Mouse (Mus musculus) spleen, adult 12 weeks (tissue): ENCODE results near the gene Pdilt.
"Not testable (repeated sequence)": the region's sequence is repeated elsewhere in the genome, so short reads cannot be mapped to it uniquely, and the experiment has no call there.

Experiments used
- DNase-seq: peaks from one replicate; pipeline ENCODE4 v3.0.0; 2022; ENCODE audit warnings: low spot score

The Pdilt gene

DNA sequence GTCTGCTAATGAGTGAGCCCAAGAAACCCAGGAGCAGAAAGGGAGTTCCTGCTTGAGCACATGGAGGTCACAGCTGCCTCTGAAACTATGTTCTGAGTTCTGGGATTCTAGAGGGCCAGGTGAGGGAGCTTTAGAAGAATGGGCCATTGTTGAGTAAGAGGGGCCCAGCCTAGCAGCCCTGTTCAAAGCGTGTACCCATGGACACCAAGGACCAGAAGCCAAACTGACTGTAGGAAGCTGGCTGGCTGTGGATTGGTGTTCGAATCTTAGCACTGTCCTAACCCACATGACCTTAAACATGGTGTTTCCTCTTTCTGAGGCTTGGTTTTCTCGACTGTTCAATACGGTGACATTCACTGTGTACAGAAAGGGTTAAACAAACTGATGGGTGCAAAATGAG lies at the start of gene Pdilt:
Pdilt (minus strand) TSS at position 101 of the 400 bp plus-strand sequence.
- DNase-seq, result no peak

GRCm38 (mm10) chr7:119562476-119562875 lies 39.2 kb upstream of the Pdilt start:
- DNase-seq, result not testable (repeated sequence)

DNA sequence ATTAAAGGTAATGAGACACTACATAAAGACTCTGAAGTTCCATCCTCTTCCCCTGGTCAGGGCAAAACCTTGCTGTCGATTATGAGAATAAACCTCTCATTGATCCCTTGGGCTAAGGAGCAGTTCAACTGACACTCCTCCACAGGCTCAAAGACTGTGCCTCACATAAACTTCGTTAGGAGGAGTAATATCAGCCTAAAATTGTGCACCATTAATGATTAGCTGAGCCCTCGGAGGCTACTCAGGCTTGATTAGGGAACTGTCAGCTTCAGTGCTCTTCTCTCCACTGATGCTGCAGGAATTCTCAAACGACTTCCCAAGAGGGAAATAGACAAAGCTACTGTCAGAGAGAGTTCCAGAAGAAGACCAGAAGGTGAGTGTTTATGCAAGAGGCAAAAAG lies 38.2 kb upstream of the Pdilt start:
- no peak for DNase-seq

DNA sequence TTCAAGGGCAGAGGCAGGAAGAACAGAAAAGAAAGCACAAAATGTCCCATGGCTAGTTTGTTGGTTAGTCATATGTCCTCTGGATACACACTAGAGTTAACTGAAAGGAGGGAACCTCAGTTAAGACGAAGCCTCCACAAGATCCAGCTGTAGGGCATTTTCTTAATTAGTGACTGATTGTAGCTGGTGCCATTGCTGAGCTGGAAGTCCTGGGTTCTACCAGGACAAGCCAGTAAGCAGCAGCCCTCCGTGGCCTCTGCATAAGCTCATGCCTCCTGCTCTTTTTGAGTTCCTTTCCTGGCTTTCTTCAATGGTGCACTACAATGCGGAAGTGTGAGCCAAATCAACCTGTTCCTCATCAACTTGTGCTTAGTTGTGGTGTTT lies 37.2 kb upstream of the Pdilt start:
- DNase-seq, result no peak

GRCm38 (mm10) chr7:119559789-119560451 lies 36.6 kb upstream of the Pdilt start:
- no peak for DNase-seq

DNA sequence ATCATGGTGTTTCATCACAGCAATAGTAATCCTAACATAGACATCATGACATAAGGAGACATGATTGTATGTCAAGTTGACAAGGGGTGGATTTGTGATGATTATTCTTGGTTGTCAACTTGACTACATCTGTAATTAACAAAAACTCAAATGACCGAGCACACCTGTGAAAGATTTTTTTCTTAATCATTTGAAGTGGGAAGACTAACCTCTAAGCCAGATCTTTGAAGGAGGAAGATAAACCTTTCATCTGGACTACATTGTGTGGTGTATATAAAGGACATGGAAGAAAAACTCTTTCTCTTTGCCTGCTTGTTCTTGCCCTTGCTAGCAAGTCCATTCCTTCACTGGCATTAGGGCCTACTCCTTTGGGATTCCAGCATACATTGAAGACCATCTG lies 30.8 kb upstream of the Pdilt start, which contains the start of gene Acsm2:
Acsm2 (plus strand) TSS at position 301 of the 400 bp plus-strand sequence.
- no peak for DNase-seq

DNA sequence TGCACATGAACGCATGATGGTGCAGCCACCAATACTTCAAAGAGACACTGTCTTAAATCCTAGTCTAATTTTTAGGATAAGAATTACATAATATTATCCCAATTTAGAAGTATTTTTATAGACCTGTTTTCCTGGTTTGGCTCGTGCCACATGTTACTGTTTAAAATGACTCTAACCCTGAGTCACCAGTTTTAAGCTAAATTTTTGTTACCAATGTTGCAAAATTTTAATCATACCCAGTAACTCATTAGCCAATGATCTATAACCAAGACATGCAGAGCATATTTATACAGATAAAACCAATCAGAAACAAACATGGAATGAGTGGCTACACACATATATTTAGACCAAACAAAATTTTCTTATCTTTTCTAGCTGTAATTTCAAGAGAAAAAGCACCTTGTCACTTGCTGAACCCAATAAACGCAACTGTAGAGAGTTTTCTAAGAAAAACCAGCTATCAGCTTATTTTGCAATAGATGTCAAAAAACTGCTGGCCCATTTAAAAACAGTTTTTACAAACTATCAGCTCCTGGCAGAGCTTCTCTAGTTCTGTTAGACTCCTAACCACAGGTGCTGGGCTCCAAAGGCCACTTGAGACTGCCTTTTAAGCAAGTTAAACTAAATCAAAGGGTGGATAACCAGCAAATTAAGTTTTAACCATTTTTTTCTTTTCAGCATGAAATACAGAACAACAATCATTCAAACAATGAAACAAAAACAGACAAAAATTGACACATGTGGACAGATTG lies 27.4 kb upstream of the Pdilt start:
- no peak for DNase-seq

GRCm38 (mm10) chr7:119545572-119545971 lies 22.3 kb upstream of the Pdilt start:
- no peak for DNase-seq

GRCm38 (mm10) chr7:119542445-119542844 lies 19.2 kb upstream of the Pdilt start:
- DNase-seq, result no peak

DNA sequence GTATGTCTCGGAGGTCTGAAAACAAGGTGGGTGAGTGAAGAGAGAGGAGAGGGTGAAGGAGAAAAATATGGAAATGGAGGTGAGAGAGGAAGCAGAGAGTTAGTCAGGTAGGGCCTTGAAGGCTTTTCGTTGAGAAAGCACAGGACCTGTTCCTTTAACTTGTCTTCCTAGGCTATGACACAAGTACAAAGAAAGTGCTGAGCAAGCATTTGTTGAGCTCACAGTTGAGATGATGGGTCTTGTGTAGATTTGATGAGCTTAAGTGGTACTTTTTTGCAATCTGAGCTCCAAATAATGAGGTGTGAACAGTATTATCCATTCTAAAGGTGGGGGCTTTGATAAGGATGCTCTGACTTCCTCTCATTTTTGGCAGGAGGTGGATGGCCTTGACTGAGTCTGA lies 11.1 kb upstream of the Pdilt start:
- no peak for DNase-seq

DNA sequence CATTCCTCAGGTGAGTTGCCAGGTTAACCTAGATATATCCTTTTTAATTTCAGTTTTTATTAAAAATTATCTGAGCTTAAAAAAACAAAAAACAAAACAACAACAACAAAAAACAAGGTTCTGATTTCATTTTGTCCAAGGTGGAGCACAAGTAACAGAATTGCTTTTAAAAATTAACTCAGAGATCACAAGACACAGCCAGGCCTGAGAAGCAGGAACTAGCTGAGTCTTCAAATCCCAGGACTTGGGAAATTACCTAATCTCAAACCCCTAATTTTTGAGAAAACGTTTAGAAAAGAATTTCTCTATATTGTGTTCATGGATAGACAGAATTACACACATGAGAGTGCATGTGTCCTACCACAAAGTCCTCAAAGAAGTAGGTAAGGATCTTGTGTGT lies 9.6 kb upstream of the Pdilt start:
- DNase-seq, result no peak

- no peak for DNase-seq
Observed at GRCm38 (mm10) chr7:119528617-119529016, 5.3 kb upstream of the Pdilt start.

DNA sequence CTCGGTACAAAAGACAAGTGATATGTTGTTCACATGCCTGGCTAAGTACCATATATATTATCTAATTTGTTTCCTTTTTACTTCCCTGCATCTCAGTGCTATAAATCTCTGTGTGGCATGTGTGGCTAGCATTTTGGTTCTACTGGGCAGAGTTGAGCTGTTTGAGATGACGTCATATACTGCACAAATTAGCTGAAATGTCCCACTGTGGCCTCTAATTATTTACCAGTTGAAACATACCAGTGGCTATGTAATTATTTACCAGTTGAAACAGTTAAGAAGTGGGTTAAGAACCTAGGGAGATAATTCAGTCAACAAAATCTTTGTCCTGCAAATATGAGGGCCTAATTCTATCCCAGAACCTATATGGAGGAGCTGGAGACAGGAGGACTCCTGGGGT lies 4.3 kb upstream of the Pdilt start:
- no peak for DNase-seq

- DNase-seq, result no peak
Observed at GRCm38 (mm10) chr7:119527135-119527534, 3.8 kb upstream of the Pdilt start.

- no peak for DNase-seq
Observed at GRCm38 (mm10) chr7:119526486-119526885, 3.2 kb upstream of the Pdilt start.

- no peak for DNase-seq
Observed at GRCm38 (mm10) chr7:119525881-119526281, 2.6 kb upstream of the Pdilt start.

- DNase-seq, result no peak
Observed at GRCm38 (mm10) chr7:119522385-119522784, 904 bp downstream of the Pdilt start.

- no peak for DNase-seq
Observed at GRCm38 (mm10) chr7:119521816-119522215, 1.5 kb downstream of the Pdilt start.

DNA sequence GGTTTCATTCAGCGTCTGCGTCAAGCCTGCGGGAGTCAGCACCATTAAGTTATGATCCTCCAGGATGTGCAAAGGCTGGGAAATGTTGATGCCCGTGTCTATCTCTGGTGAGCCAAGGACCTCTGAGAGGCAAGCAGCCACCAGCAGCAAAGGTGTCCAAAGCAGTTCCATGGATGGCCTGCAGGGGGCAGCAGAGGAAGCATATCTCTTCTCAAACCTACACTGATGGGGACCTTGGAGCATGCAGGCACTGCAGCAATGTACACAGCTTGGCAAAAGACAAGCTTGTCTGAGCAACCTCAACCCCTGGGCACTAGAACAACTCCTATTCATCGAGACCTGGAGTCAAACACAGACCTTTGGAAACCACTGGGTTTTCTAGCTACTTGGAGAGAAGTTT lies 3.6 kb downstream of the Pdilt start:
- DNase-seq, result peak; percentile 2

- no peak for DNase-seq
Observed at GRCm38 (mm10) chr7:119519163-119519562, 4.1 kb downstream of the Pdilt start, which contains the start of gene Acsm5. TSS of gene Acsm5 (plus strand) at chr7:119519463.

- DNase-seq, result no peak
Observed at GRCm38 (mm10) chr7:119516272-119516558, 7.1 kb downstream of the Pdilt start.

DNA sequence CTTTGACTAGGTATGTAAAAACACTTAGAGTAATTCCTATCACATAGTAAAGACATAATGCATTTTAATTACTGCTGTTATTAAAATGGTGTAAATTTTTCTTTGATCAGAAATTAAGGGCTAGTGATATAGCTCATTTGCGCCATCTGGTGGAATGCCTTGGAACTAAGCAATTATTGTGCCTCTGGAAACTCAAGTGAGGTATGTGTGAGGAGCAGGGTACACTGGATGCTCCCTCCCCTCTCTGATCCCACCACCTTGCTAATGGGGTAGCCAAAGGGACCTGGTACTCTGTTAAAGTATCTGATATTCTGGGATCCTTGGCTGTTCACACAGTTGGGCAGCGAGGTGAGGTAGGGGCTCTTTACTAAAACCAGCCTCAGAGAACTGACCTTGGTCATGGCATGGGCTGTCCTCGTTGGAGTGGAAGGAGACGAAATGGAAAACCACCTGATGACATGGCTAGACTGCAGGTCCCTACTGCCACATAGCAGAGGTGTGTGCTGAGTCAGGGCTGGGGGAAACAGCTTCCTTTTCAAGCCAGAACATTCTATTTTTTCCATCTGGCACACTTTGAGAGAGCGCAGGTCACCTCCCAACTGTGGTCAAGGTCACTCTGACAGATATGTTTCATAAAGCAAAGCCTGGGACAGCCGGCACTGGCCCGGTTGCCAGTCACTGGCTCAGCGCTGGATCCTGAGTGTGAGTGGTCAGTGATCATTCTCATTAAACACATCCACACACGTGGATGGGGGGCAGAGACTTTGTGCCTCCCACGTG lies 7.6 kb downstream of the Pdilt start:
- no peak for DNase-seq

- no peak for DNase-seq
Observed at GRCm38 (mm10) chr7:119513056-119513455, 10.2 kb downstream of the Pdilt start.
